Mouse (Mus musculus) thymus, postnatal 0 days (tissue): ENCODE measurements around the gene Ulk3. TPM values are rescaled to one million over a fixed set of nuclear protein-coding genes. Genes with fewer than 3 reads are reported as not detected.

Experiments used
- DNase-seq: peaks from one replicate; pipeline ENCODE4 v3.0.0-alpha.2; 2015; ENCODE audit warnings: low spot score
- polyA plus RNA-seq: library from polyadenylated mRNA; unstranded; fragments of >200 nt; fragmentation: Nextera tagmentation; extraction: Ambion mirVana; gene quantifications from 2 replicates; pipeline ENCODE4 v1.2.1, GENCODE M21; 2015

Gene Ulk3
- polyA plus RNA-seq, 1 experiment from 2014 or later = 13.9 TPM

GRCm38 (mm10) chr9:57613975-57614374, 24.7 kb downstream of the Ulk3 start:
- no peak for DNase-seq

- DNase-seq = no peak
Measured at GRCm38 (mm10) chr9:57614786-57615185, 25.5 kb downstream of the Ulk3 start.

- DNase-seq = peak; percentile 31
Measured at GRCm38 (mm10) chr9:57617556-57618169, 28.4 kb downstream of the Ulk3 start.

GRCm38 (mm10) chr9:57618854-57619253, 29.6 kb downstream of the Ulk3 start:
- DNase-seq = no peak

- DNase-seq = no peak
Measured at GRCm38 (mm10) chr9:57620674-57621073, 31.4 kb downstream of the Ulk3 start, which contains the start of gene Lman1l. Gene Lman1l (minus strand): TSS chr9:57620774.

GRCm38 (mm10) chr9:57624295-57624694, 35.0 kb downstream of the Ulk3 start:
- DNase-seq = no peak

GRCm38 (mm10) chr9:57625674-57626500, 36.6 kb downstream of the Ulk3 start:
- DNase-seq = no peak

GRCm38 (mm10) chr9:57627191-57627590, 37.9 kb downstream of the Ulk3 start:
- no peak for DNase-seq

GRCm38 (mm10) chr9:57627892-57628291, 38.6 kb downstream of the Ulk3 start:
- no peak for DNase-seq

- no peak for DNase-seq
Measured at GRCm38 (mm10) chr9:57628717-57629116, 39.5 kb downstream of the Ulk3 start.

GRCm38 (mm10) chr9:57629118-57629874, 40.0 kb downstream of the Ulk3 start:
- peak; percentile 78 for DNase-seq

- DNase-seq = peak; percentile 48
Measured at GRCm38 (mm10) chr9:57633481-57634024, 44.3 kb downstream of the Ulk3 start.

GRCm38 (mm10) chr9:57637272-57637671, 48.0 kb downstream of the Ulk3 start:
- DNase-seq = no peak

- DNase-seq = peak; percentile 43
Measured at GRCm38 (mm10) chr9:57637741-57638322, 48.6 kb downstream of the Ulk3 start.

GRCm38 (mm10) chr9:57638651-57639459, 49.6 kb downstream of the Ulk3 start:
- no peak for DNase-seq

GRCm38 (mm10) chr9:57639661-57640328, 50.5 kb downstream of the Ulk3 start:
- no peak for DNase-seq

GRCm38 (mm10) chr9:57640384-57640783, 51.1 kb downstream of the Ulk3 start:
- peak; percentile 92 for DNase-seq

- no peak for DNase-seq
Measured at GRCm38 (mm10) chr9:57641022-57641421, 51.8 kb downstream of the Ulk3 start.

GRCm38 (mm10) chr9:57641775-57642550, 52.7 kb downstream of the Ulk3 start:
- no peak for DNase-seq
